Comparison of ENCODE assay signal across 11 mouse cellular contexts in genomic region chr11:71763154-71763553, GRCm38 (mm10). TPM values are rescaled to one million over a fixed set of nuclear protein-coding genes. Genes with fewer than 3 reads are reported as not detected.
DNase-seq lines count a peak whose midpoint lies in the region; ATAC-seq lines count a peak whose summit lies in the region.
"Had no signal": no experiment of that assay in that cellular context is flagged by ENCODE, and none has a peak within 500 bp of the region (broad histone marks: within the 10 kb centered on the region; RNA-seq: fewer than 3 reads in every experiment).

No protein-coding gene starts in this region.

- no peaks in the 10 kb centered on the region for H3K27me3 ChIP-seq in hindbrain, embryonic 16.5 days (replicated peaks; ENCODE audit: control insufficient read depth, insufficient read depth, low read length)
- no peaks in the 10 kb centered on the region for H3K27me3 ChIP-seq in neural tube, embryonic 13.5 days
- H3K27me3 ChIP-seq: limb, embryonic 13.5 days; megakaryocyte, embryonic 14.5 days had no signal

- peak; percentile 30 to 32 for DNase-seq in cerebellum, adult 18-20 months
- no peak for DNase-seq in cerebellum, adult 9-11 months
- DNase-seq in left cerebral cortex, postnatal 10 days (ENCODE audit: extremely low spot score in 1 of 2, low spot score in 2 of 2), result peak; percentile 66 to 69
- no peak for DNase-seq in left cerebral cortex, postnatal 36 days (ENCODE audit: low spot score in 2 of 2)
- no peak for DNase-seq in spleen, postnatal 14 days (ENCODE audit: low spot score in 2 of 2)
- DNase-seq in lung, adult 18-20 months, result no peak

- H3K36me3 ChIP-seq in hindbrain, embryonic 16.5 days (ENCODE audit: control insufficient read depth, insufficient read depth, low read length), result no peaks in the 10 kb centered on the region; the same call in 1 of the 2 replicates
- H3K36me3 ChIP-seq in neural tube, embryonic 13.5 days, result peaks cover 15% of the 10 kb centered on the region
- H3K36me3 ChIP-seq: limb, embryonic 13.5 days had no signal

- H3K9me3 ChIP-seq in hindbrain, embryonic 16.5 days (ENCODE audit: control insufficient read depth, low read length), result no peaks in the 10 kb centered on the region
- H3K9me3 ChIP-seq in neural tube, embryonic 13.5 days, result no peaks in the 10 kb centered on the region
- H3K9me3 ChIP-seq: limb, embryonic 13.5 days; megakaryocyte, embryonic 14.5 days had no signal

- H3K4me3 ChIP-seq in hindbrain, embryonic 16.5 days (ENCODE audit: low read length), result no peak overlapping the region
- H3K4me3 ChIP-seq in neural tube, embryonic 13.5 days, result no peak overlapping the region
- H3K4me3 ChIP-seq: limb, embryonic 13.5 days; megakaryocyte, embryonic 14.5 days had no signal

- H3K4me1 ChIP-seq in hindbrain, embryonic 16.5 days (ENCODE audit: control insufficient read depth, insufficient read depth, low read depth, low read length), result peaks cover 32% of the 10 kb centered on the region
- H3K4me1 ChIP-seq in neural tube, embryonic 13.5 days (replicated peaks), result peaks cover 77% of the 10 kb centered on the region
- H3K4me1 ChIP-seq: limb, embryonic 13.5 days; megakaryocyte, embryonic 14.5 days had no signal

- peak overlapping the region; percentile 73 for H3K27ac ChIP-seq in hindbrain, embryonic 16.5 days (ENCODE audit: low read depth, low read length)
- H3K27ac ChIP-seq in neural tube, embryonic 13.5 days (replicated peaks), result peak overlapping the region; percentile 83
- H3K27ac ChIP-seq: limb, embryonic 13.5 days had no signal

- WGBS in hindbrain, embryonic 16.5 days, result 10% methylated on average over 5 of the region's 5 CpGs
- 16% methylated on average over 5 of the region's 5 CpGs for WGBS in neural tube, embryonic 13.5 days

- no peak overlapping the region for H3K4me2 ChIP-seq in hindbrain, embryonic 16.5 days (ENCODE audit: low read length)
- H3K4me2 ChIP-seq in neural tube, embryonic 13.5 days, result no peak overlapping the region
- H3K4me2 ChIP-seq: limb, embryonic 13.5 days had no signal

- intact Hi-C loops in left cerebral cortex, postnatal 10 days (cut with DNase I), result no loop called here
- intact Hi-C loops in left cerebral cortex, postnatal 36 days (cut with DNase I), result no loop called here

- ATAC-seq in hindbrain, embryonic 16.5 days, result peak; percentile 74
- peak; percentile 85 for ATAC-seq in neural tube, embryonic 13.5 days (ENCODE audit: low read depth)
- ATAC-seq: Patski had no signal

- no peak overlapping the region for H3K9ac ChIP-seq in hindbrain, embryonic 16.5 days (ENCODE audit: low read depth, low read length)
- no peak overlapping the region for H3K9ac ChIP-seq in neural tube, embryonic 13.5 days
- H3K9ac ChIP-seq: limb, embryonic 13.5 days had no signal

RNA-seq across cellular contexts. Expression of gene Wscd1, which starts 13.4 kb away (rescaled TPM):
- total RNA-seq in left cerebral cortex, postnatal 10 days (2021), result 10 to 100 TPM; 65.2 to 69.8 TPM
- 10 to 100 TPM; 55.3 to 69.7 TPM for total RNA-seq in left cerebral cortex, postnatal 36 days (2021)
- polyA plus RNA-seq in hindbrain, embryonic 16.5 days (2015; fragmentation: Nextera tagmentation; extraction: Ambion mirVana), result 98.8 and 106 TPM in 2 replicates
- 50.6 and 53.1 TPM in 2 replicates for polyA plus RNA-seq in neural tube, embryonic 13.5 days (2015; fragmentation: Nextera tagmentation; extraction: Ambion mirVana)

Comparison
In these comparisons a context has a peak if more than half of its experiments do, and no peak if none do; other contexts are left out.
1. DNase-seq: peak in cerebellum, adult 18-20 months (2 of 2) and left cerebral cortex, postnatal 10 days (2 of 2); none in cerebellum, adult 9-11 months (single experiment), left cerebral cortex, postnatal 36 days (0 of 2), spleen, postnatal 14 days (0 of 2) and lung, adult 18-20 months (0 of 2).